Mouse (Mus musculus): ENCODE measurements around the gene Fam149b. TPM values are rescaled to one million over a fixed set of nuclear protein-coding genes. Genes with fewer than 3 reads are reported as not detected.
"Not testable (repeated sequence)": the region's sequence is repeated elsewhere in the genome, so short reads cannot be mapped to it uniquely, and the experiment has no call there.

Fam149b gene
- polyA plus RNA-seq (2016; fragmentation: Nextera tagmentation; extraction: Ambion mirVana), result 51.6 and 52.1 TPM in 2 replicates

- H3K4me2 ChIP-seq (replicated peaks), result peak within 1 kb of the TSS; percentile 78
- under 1% methylated on average over 42 of the region's 42 CpGs for WGBS
- H3K9ac ChIP-seq, result peak within 1 kb of the TSS; percentile 86
- peak within 1 kb of the TSS; percentile 66 for H3K4me3 ChIP-seq
- no peaks in the 10 kb centered on the region for H3K9me3 ChIP-seq
- peaks cover 24% of the 10 kb centered on the region for H3K36me3 ChIP-seq
- peak; percentile 98 for ATAC-seq (ENCODE audit: low FRiP score, low read depth)
- H3K4me1 ChIP-seq, result peaks cover 12% of the 10 kb centered on the region
- peak within 1 kb of the TSS; percentile 65 for H3K27ac ChIP-seq
- no peaks in the 10 kb centered on the region for H3K27me3 ChIP-seq (replicated peaks)
Observed at GRCm38 (mm10) chr14:20347991-20348541, at the start of gene Fam149b, which contains the start of gene Ecd. Fam149b (plus strand) TSS chr14:20348162. Ecd (minus strand) TSS chr14:20348121.

- not testable (repeated sequence) for H3K27ac ChIP-seq; H3K9me3 ChIP-seq; H3K4me3 ChIP-seq; H3K4me2 ChIP-seq (replicated peaks); H3K27me3 ChIP-seq (replicated peaks); H3K4me1 ChIP-seq; ATAC-seq (ENCODE audit: low FRiP score, low read depth); H3K9ac ChIP-seq
- WGBS, result 70% methylated on average over 2 of the region's 2 CpGs
- H3K36me3 ChIP-seq, result peaks cover 27% of the 10 kb centered on the region
Observed at GRCm38 (mm10) chr14:20305085-20305484, 42.9 kb upstream of the Fam149b start.

- Histone ChIP-seq H3K4me1 (no peaks in the 10 kb centered on the region), H3K36me3 (peaks cover 22% of the 10 kb centered on the region), H3K27me3 (replicated peaks) (no peaks in the 10 kb centered on the region), H3K4me3 (no peak overlapping the region), H3K9me3 (no peaks in the 10 kb centered on the region), H3K4me2 (replicated peaks) (no peak overlapping the region), H3K9ac (no peak overlapping the region), H3K27ac (no peak overlapping the region)
- ATAC-seq (ENCODE audit: low FRiP score, low read depth), result no peak
- WGBS, result 77% methylated on average over 1 of the region's 1 CpGs
Observed at GRCm38 (mm10) chr14:20315137-20315536, 32.8 kb upstream of the Fam149b start.

GRCm38 (mm10) chr14:20319420-20319819, 28.5 kb upstream of the Fam149b start:
- no peak overlapping the region for H3K4me2 ChIP-seq (replicated peaks)
- no peak for ATAC-seq (ENCODE audit: low FRiP score, low read depth)
- H3K27ac ChIP-seq, result no peak overlapping the region
- H3K9me3 ChIP-seq, result no peaks in the 10 kb centered on the region
- WGBS, result 84% methylated on average over 3 of the region's 3 CpGs
- H3K9ac ChIP-seq, result no peak overlapping the region
- no peaks in the 10 kb centered on the region for H3K27me3 ChIP-seq (replicated peaks)
- no peak overlapping the region for H3K4me3 ChIP-seq
- no peaks in the 10 kb centered on the region for H3K4me1 ChIP-seq
- peaks cover 39% of the 10 kb centered on the region for H3K36me3 ChIP-seq

- Histone ChIP-seq H3K4me2 (replicated peaks) (no peak overlapping the region), H3K9ac (no peak overlapping the region), H3K9me3 (no peaks in the 10 kb centered on the region), H3K36me3 (peaks cover 70% of the 10 kb centered on the region), H3K4me1 (no peaks in the 10 kb centered on the region), H3K4me3 (no peak overlapping the region), H3K27me3 (replicated peaks) (no peaks in the 10 kb centered on the region), H3K27ac (no peak overlapping the region)
- ATAC-seq (ENCODE audit: low FRiP score, low read depth), result no peak
- WGBS, result 95% methylated on average over 9 of the region's 9 CpGs
Observed at GRCm38 (mm10) chr14:20324196-20324595, 23.8 kb upstream of the Fam149b start.

- Histone ChIP-seq H3K9ac (no peak overlapping the region), H3K4me2 (replicated peaks) (no peak overlapping the region), H3K27ac (no peak overlapping the region), H3K27me3 (replicated peaks) (no peaks in the 10 kb centered on the region), H3K4me3 (no peak overlapping the region), H3K9me3 (no peaks in the 10 kb centered on the region), H3K4me1 (no peaks in the 10 kb centered on the region), H3K36me3 (peaks cover 70% of the 10 kb centered on the region)
- no peak for ATAC-seq (ENCODE audit: low FRiP score, low read depth)
- 83% methylated on average over 9 of the region's 9 CpGs for WGBS
Observed at GRCm38 (mm10) chr14:20328474-20328873, 19.5 kb upstream of the Fam149b start.

- 96% methylated on average over 4 of the region's 4 CpGs for WGBS
- Histone ChIP-seq H3K27ac (no peak overlapping the region), H3K4me1 (no peaks in the 10 kb centered on the region), H3K27me3 (replicated peaks) (no peaks in the 10 kb centered on the region), H3K4me3 (no peak overlapping the region), H3K9me3 (no peaks in the 10 kb centered on the region), H3K4me2 (replicated peaks) (no peak overlapping the region), H3K36me3 (peaks cover 67% of the 10 kb centered on the region), H3K9ac (no peak overlapping the region)
- ATAC-seq (ENCODE audit: low FRiP score, low read depth), result no peak
Observed at GRCm38 (mm10) chr14:20331316-20331715, 16.6 kb upstream of the Fam149b start.

GRCm38 (mm10) chr14:20339415-20339814, 8.5 kb upstream of the Fam149b start:
- H3K4me3 ChIP-seq, result no peak overlapping the region
- no peaks in the 10 kb centered on the region for H3K9me3 ChIP-seq
- no peaks in the 10 kb centered on the region for H3K4me1 ChIP-seq
- H3K27me3 ChIP-seq (replicated peaks), result no peaks in the 10 kb centered on the region
- no peak for ATAC-seq (ENCODE audit: low FRiP score, low read depth)
- H3K9ac ChIP-seq, result no peak overlapping the region
- H3K36me3 ChIP-seq, result peaks cover 52% of the 10 kb centered on the region
- no peak overlapping the region for H3K4me2 ChIP-seq (replicated peaks)
- WGBS, result 96% methylated on average over 5 of the region's 5 CpGs
- H3K27ac ChIP-seq, result no peak overlapping the region

- 84% methylated on average over 8 of the region's 8 CpGs for WGBS
- no peaks in the 10 kb centered on the region for H3K27me3 ChIP-seq (replicated peaks)
- no peak overlapping the region for H3K27ac ChIP-seq
- H3K4me1 ChIP-seq, result no peaks in the 10 kb centered on the region
- ATAC-seq (ENCODE audit: low FRiP score, low read depth), result no peak
- H3K4me3 ChIP-seq, result no peak overlapping the region
- no peak overlapping the region for H3K4me2 ChIP-seq (replicated peaks)
- H3K36me3 ChIP-seq, result peaks cover 52% of the 10 kb centered on the region
- H3K9me3 ChIP-seq, result no peaks in the 10 kb centered on the region
- no peak overlapping the region for H3K9ac ChIP-seq
Observed at GRCm38 (mm10) chr14:20340149-20340548, 7.8 kb upstream of the Fam149b start.

- no peaks in the 10 kb centered on the region for H3K9me3 ChIP-seq
- no peaks in the 10 kb centered on the region for H3K27me3 ChIP-seq (replicated peaks)
- no peak overlapping the region for H3K4me3 ChIP-seq
- no peak overlapping the region for H3K27ac ChIP-seq
- H3K9ac ChIP-seq, result no peak overlapping the region
- no peak for ATAC-seq (ENCODE audit: low FRiP score, low read depth)
- H3K4me2 ChIP-seq (replicated peaks), result no peak overlapping the region
- H3K36me3 ChIP-seq, result peaks cover 50% of the 10 kb centered on the region
- no peaks in the 10 kb centered on the region for H3K4me1 ChIP-seq
- WGBS, result 85% methylated on average over 7 of the region's 7 CpGs
Observed at GRCm38 (mm10) chr14:20340866-20341265, 7.1 kb upstream of the Fam149b start.

GRCm38 (mm10) chr14:20345885-20346284, 2.1 kb upstream of the Fam149b start:
- H3K4me3 ChIP-seq, result no peak overlapping the region
- WGBS, result 93% methylated on average over 9 of the region's 9 CpGs
- H3K4me1 ChIP-seq, result peaks cover 12% of the 10 kb centered on the region
- peaks cover 26% of the 10 kb centered on the region for H3K36me3 ChIP-seq
- no peak overlapping the region for H3K27ac ChIP-seq
- no peak for ATAC-seq (ENCODE audit: low FRiP score, low read depth)
- no peak overlapping the region for H3K4me2 ChIP-seq (replicated peaks)
- no peaks in the 10 kb centered on the region for H3K27me3 ChIP-seq (replicated peaks)
- H3K9me3 ChIP-seq, result no peaks in the 10 kb centered on the region
- no peak overlapping the region for H3K9ac ChIP-seq

- H3K4me3 ChIP-seq, result peak overlapping the region; percentile 66
- WGBS, result 4% methylated on average over 15 of the region's 15 CpGs
- H3K9ac ChIP-seq, result peak overlapping the region; percentile 86
- peaks cover 21% of the 10 kb centered on the region for H3K36me3 ChIP-seq
- peak; percentile 38; the same call in 1 of the 2 replicates for ATAC-seq (ENCODE audit: low FRiP score, low read depth)
- H3K27me3 ChIP-seq (replicated peaks), result no peaks in the 10 kb centered on the region
- H3K4me2 ChIP-seq (replicated peaks), result peak overlapping the region; percentile 78
- peaks cover 12% of the 10 kb centered on the region for H3K4me1 ChIP-seq
- 0 out of 2 replicates have a peak overlapping the region, but pooled peaks have one; percentile 27 for H3K27ac ChIP-seq
- no peaks in the 10 kb centered on the region for H3K9me3 ChIP-seq
Observed at GRCm38 (mm10) chr14:20347441-20347990, 446 bp upstream of the Fam149b start.

GRCm38 (mm10) chr14:20363230-20363629, 15.3 kb downstream of the Fam149b start:
- no peak overlapping the region for H3K4me2 ChIP-seq (replicated peaks)
- 94% methylated on average over 4 of the region's 4 CpGs for WGBS
- ATAC-seq (ENCODE audit: low FRiP score, low read depth), result no peak
- no peak overlapping the region for H3K27ac ChIP-seq
- H3K9ac ChIP-seq, result no peak overlapping the region
- peaks cover 75% of the 10 kb centered on the region for H3K36me3 ChIP-seq
- H3K4me1 ChIP-seq, result no peaks in the 10 kb centered on the region
- no peaks in the 10 kb centered on the region for H3K27me3 ChIP-seq (replicated peaks)
- no peaks in the 10 kb centered on the region for H3K9me3 ChIP-seq
- no peak overlapping the region for H3K4me3 ChIP-seq
